Mouse (Mus musculus): ENCODE data around the gene Gm21188. TPM values are rescaled to one million over a fixed set of nuclear protein-coding genes. Genes with fewer than 3 reads are reported as not detected.
"Not testable (repeated sequence)": the region's sequence is repeated elsewhere in the genome, so short reads cannot be mapped to it uniquely, and the experiment has no call there.

The Gm21188 gene
- 0.06 and 0.08 TPM in 2 replicates for polyA plus RNA-seq (2012; rRNA removed)
- 0.34 TPM in 1 of 2 replicates, not detected in the other for polyA plus RNA-seq (2014; fragmentation: Nextera tagmentation; extraction: Ambion mirVana)

DNA sequence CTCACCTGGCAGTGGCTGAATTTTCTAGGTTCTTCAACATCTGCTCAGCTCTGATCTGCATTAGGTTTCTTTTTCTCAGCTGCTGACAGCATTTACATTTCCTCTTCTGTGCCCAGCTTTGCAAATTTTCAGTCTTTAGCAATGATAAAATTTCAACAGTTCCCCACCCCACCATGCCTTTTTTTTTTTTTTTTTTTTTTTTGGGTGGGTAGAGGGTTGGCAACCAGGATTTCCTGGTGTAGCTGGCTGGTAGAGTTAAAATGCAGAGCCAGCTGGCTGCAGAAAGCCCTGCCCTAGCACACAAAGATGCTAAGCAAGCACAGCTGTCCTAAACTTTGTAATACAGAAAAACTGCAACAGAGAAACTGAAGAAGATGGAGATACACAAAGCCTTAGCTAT lies at the start of gene Gm21188:
Gm21188 (minus strand) TSS at position 110 of the 400 bp plus-strand sequence.
- not testable (repeated sequence) for H3K4me1 ChIP-seq (replicated peaks; ENCODE audit: control insufficient read depth in 2 of 2, insufficient read depth in 2 of 2, low read length in 1 of 2); H3K9ac ChIP-seq (replicated peaks); H3K36me3 ChIP-seq (replicated peaks; ENCODE audit: control insufficient read depth, insufficient read depth, low read depth); H3K9me3 ChIP-seq (ENCODE audit: control insufficient read depth, low read length); H3K4me2 ChIP-seq (ENCODE audit: low read depth); ATAC-seq (ENCODE audit: insufficient read depth); H3K27ac ChIP-seq; H3K4me3 ChIP-seq (ENCODE audit: insufficient read depth in 1 of 2, low read depth in 2 of 2, low read length in 2 of 2); H3K27me3 ChIP-seq (ENCODE audit: control insufficient read depth, insufficient read depth, low read length); DNase-seq (ENCODE audit: low read depth in 3 of 3, low spot score in 3 of 3)

DNA sequence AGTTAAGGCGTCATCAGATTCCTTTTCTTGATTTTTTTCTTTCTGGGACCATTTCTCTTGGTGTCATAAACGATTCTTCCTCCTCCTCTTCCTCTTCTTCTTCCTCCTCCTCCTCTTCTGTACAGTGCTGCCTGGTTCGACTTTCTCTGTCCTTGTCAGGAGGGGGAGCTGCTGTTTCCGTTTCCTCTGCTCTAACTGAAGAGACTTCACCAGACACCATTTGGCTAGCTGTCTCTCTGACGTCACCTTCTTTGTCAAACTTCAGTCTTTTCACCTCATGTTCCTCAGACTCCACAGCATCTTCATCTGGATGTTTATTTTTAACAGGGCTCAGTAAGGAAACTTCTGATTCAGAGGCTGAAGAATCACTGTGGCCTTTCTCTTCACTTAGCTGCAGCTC lies 47.3 kb upstream of the Gm21188 start:
- not testable (repeated sequence) for H3K4me1 ChIP-seq (replicated peaks; ENCODE audit: control insufficient read depth in 2 of 2, insufficient read depth in 2 of 2, low read length in 1 of 2); H3K36me3 ChIP-seq (replicated peaks; ENCODE audit: control insufficient read depth, insufficient read depth, low read depth); H3K9me3 ChIP-seq (ENCODE audit: control insufficient read depth, low read length); H3K27ac ChIP-seq; ATAC-seq (ENCODE audit: insufficient read depth); H3K9ac ChIP-seq (replicated peaks); H3K4me2 ChIP-seq (ENCODE audit: low read depth); H3K27me3 ChIP-seq (ENCODE audit: control insufficient read depth, insufficient read depth, low read length); DNase-seq (ENCODE audit: low read depth in 3 of 3, low spot score in 3 of 3); H3K4me3 ChIP-seq (ENCODE audit: insufficient read depth in 1 of 2, low read depth in 2 of 2, low read length in 2 of 2)
- WGBS (ENCODE audit: insufficient replicate concordance), result no CpG with 5 or more reads among the region's 5 CpGs

DNA sequence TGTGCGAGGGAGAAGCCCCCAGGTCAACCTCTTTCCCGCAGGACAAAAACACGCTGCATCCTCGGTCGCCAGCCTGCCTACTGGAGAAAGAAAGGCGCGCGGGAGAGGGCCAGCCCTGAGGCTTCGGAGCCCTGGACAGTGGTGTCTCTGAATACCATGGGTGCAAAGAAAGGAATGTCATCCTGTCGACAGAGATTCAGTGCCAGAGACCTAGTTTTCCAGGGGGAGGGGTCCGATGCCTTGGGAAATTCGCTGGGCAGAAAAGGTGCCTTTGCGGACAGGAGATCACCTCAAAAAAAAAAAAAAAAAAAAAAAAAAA lies 44.9 kb upstream of the Gm21188 start:
- H3K4me2 ChIP-seq (ENCODE audit: low read depth); H3K9ac ChIP-seq (replicated peaks); H3K27ac ChIP-seq; H3K4me3 ChIP-seq (ENCODE audit: insufficient read depth in 1 of 2, low read depth in 2 of 2, low read length in 2 of 2); DNase-seq (ENCODE audit: low read depth in 3 of 3, low spot score in 3 of 3); ATAC-seq (ENCODE audit: insufficient read depth); H3K4me1 ChIP-seq (replicated peaks; ENCODE audit: control insufficient read depth in 2 of 2, insufficient read depth in 2 of 2, low read length in 1 of 2); H3K9me3 ChIP-seq (ENCODE audit: control insufficient read depth, low read length); H3K27me3 ChIP-seq (ENCODE audit: control insufficient read depth, insufficient read depth, low read length); H3K36me3 ChIP-seq (replicated peaks; ENCODE audit: control insufficient read depth, insufficient read depth, low read depth): not testable (repeated sequence)
- 0% methylated on average over 5 of the region's 13 CpGs for WGBS (ENCODE audit: insufficient replicate concordance)

DNA sequence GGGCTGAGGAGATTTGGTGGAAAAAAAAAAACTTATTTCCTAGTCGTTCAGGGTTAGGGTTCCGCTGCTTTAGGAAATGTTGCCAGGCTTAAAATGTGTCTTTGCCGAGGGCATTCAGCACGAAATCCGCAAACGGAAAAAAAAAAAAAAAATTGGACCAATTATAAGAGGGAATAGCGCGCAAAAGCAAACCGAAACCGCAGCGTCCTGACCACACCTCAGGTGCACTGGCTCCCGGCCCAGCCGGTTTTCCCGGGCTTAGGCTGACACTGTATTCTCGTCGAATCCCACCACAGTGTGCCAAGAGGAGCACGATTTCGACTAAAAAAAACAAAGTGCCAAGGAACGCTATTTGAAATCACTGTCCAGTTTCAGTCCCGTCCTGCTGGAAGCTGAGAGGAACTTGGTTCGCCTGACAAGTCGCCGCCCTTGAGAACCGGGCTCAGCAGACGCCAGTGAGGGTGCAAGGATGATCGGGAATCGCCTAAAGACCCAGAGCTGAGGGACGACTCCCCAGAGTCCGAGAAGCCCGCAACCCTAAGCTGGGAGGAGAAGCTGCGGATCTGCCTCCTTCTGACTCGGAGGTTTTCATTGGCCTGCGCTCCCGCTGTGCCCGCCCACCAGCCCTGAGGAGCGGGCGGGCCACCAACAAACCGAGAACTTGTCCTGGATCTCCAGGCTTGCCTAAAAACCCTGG lies 44.4 kb upstream of the Gm21188 start:
- not testable (repeated sequence) for H3K4me1 ChIP-seq (replicated peaks; ENCODE audit: control insufficient read depth in 2 of 2, insufficient read depth in 2 of 2, low read length in 1 of 2); H3K4me3 ChIP-seq (ENCODE audit: insufficient read depth in 1 of 2, low read depth in 2 of 2, low read length in 2 of 2); H3K27me3 ChIP-seq (ENCODE audit: control insufficient read depth, insufficient read depth, low read length); H3K27ac ChIP-seq; H3K36me3 ChIP-seq (replicated peaks; ENCODE audit: control insufficient read depth, insufficient read depth, low read depth); DNase-seq (ENCODE audit: low read depth in 3 of 3, low spot score in 3 of 3); ATAC-seq (ENCODE audit: insufficient read depth); H3K4me2 ChIP-seq (ENCODE audit: low read depth); H3K9me3 ChIP-seq (ENCODE audit: control insufficient read depth, low read length); H3K9ac ChIP-seq (replicated peaks)
- under 1% methylated on average over 24 of the region's 38 CpGs for WGBS (ENCODE audit: insufficient replicate concordance)

- not testable (repeated sequence) for H3K9me3 ChIP-seq (ENCODE audit: control insufficient read depth, low read length); H3K27ac ChIP-seq; ATAC-seq (ENCODE audit: insufficient read depth); H3K4me2 ChIP-seq (ENCODE audit: low read depth); H3K9ac ChIP-seq (replicated peaks); H3K36me3 ChIP-seq (replicated peaks; ENCODE audit: control insufficient read depth, insufficient read depth, low read depth); H3K27me3 ChIP-seq (ENCODE audit: control insufficient read depth, insufficient read depth, low read length); H3K4me3 ChIP-seq (ENCODE audit: insufficient read depth in 1 of 2, low read depth in 2 of 2, low read length in 2 of 2); H3K4me1 ChIP-seq (replicated peaks; ENCODE audit: control insufficient read depth in 2 of 2, insufficient read depth in 2 of 2, low read length in 1 of 2); DNase-seq (ENCODE audit: low read depth in 3 of 3, low spot score in 3 of 3)
- no CpG with 5 or more reads among the region's 13 CpGs for WGBS (ENCODE audit: insufficient replicate concordance)
Measured at GRCm38 (mm10) chr13:120092950-120093349, 41.0 kb upstream of the Gm21188 start.

GRCm38 (mm10) chr13:120079644-120080043 lies 27.6 kb upstream of the Gm21188 start:
- not testable (repeated sequence) for H3K9me3 ChIP-seq (ENCODE audit: control insufficient read depth, low read length); H3K9ac ChIP-seq (replicated peaks); H3K4me2 ChIP-seq (ENCODE audit: low read depth); ATAC-seq (ENCODE audit: insufficient read depth); H3K36me3 ChIP-seq (replicated peaks; ENCODE audit: control insufficient read depth, insufficient read depth, low read depth); DNase-seq (ENCODE audit: low read depth in 3 of 3, low spot score in 3 of 3); H3K27ac ChIP-seq; H3K4me1 ChIP-seq (replicated peaks; ENCODE audit: control insufficient read depth in 2 of 2, insufficient read depth in 2 of 2, low read length in 1 of 2); H3K27me3 ChIP-seq (ENCODE audit: control insufficient read depth, insufficient read depth, low read length); H3K4me3 ChIP-seq (ENCODE audit: insufficient read depth in 1 of 2, low read depth in 2 of 2, low read length in 2 of 2)
- no CpG with 5 or more reads among the region's 1 CpGs for WGBS (ENCODE audit: insufficient replicate concordance)

DNA sequence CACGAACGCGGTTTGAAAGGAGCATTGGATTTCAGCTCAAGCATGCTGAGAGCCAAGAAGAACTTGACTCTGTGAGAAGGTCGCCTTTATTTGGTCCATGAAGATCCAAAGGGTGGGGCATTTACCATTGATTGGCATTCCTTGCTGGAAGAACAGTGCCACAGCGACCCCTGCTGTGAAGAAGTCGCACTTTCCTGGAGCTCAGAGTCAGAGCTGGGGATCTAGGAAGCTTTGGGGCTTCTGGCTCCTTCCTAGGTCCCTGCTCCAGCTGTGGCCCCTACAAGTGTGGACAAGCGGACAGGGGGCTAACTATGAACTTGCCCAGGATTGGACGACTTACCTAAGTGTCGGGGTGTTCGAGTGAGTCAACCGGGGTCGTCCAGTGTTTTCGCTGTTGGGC lies 18.9 kb upstream of the Gm21188 start:
- H3K4me2 ChIP-seq (ENCODE audit: low read depth); H3K36me3 ChIP-seq (replicated peaks; ENCODE audit: control insufficient read depth, insufficient read depth, low read depth); H3K4me1 ChIP-seq (replicated peaks; ENCODE audit: control insufficient read depth in 2 of 2, insufficient read depth in 2 of 2, low read length in 1 of 2); H3K9me3 ChIP-seq (ENCODE audit: control insufficient read depth, low read length); ATAC-seq (ENCODE audit: insufficient read depth); H3K9ac ChIP-seq (replicated peaks); H3K27me3 ChIP-seq (ENCODE audit: control insufficient read depth, insufficient read depth, low read length); DNase-seq (ENCODE audit: low read depth in 3 of 3, low spot score in 3 of 3); H3K4me3 ChIP-seq (ENCODE audit: insufficient read depth in 1 of 2, low read depth in 2 of 2, low read length in 2 of 2); H3K27ac ChIP-seq: not testable (repeated sequence)
- WGBS (ENCODE audit: insufficient replicate concordance), result no CpG with 5 or more reads among the region's 13 CpGs

DNA sequence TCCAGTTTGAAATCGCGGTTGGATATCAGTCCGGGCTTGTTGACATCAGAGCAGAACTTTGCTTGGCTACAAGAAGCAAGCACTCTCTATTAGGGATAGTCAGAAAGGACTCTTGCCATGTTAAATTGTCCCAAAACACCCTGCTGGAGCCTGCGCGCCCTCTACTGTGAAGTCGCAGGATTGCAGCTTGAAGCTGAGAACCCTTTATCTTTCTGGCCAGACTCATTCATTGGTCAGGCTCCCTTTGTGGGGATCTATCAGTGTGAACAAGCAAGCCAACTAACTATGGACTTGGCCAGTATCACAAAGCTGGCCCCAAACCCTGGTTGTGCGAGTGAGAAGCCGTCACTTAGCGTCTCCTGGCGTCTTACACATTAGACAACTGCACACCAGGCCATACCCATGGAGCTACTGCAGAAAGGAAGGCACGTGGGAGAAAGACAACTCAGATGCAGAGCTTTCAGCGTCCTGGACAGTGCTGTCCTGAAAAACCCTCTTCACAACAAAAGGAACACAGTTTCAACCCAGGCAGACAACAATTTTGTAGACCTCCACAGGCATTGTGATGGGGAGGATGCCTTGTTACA lies 18.1 kb upstream of the Gm21188 start:
- not testable (repeated sequence) for H3K9ac ChIP-seq (replicated peaks); H3K36me3 ChIP-seq (replicated peaks; ENCODE audit: control insufficient read depth, insufficient read depth, low read depth); H3K4me2 ChIP-seq (ENCODE audit: low read depth); ATAC-seq (ENCODE audit: insufficient read depth); H3K4me1 ChIP-seq (replicated peaks; ENCODE audit: control insufficient read depth in 2 of 2, insufficient read depth in 2 of 2, low read length in 1 of 2); H3K27me3 ChIP-seq (ENCODE audit: control insufficient read depth, insufficient read depth, low read length); DNase-seq (ENCODE audit: low read depth in 3 of 3, low spot score in 3 of 3); H3K4me3 ChIP-seq (ENCODE audit: insufficient read depth in 1 of 2, low read depth in 2 of 2, low read length in 2 of 2); H3K27ac ChIP-seq; H3K9me3 ChIP-seq (ENCODE audit: control insufficient read depth, low read length)
- WGBS (ENCODE audit: insufficient replicate concordance), result no CpG with 5 or more reads among the region's 12 CpGs

Data from liver, embryonic 14.5 days (tissue).